Mouse (Mus musculus): ENCODE measurements around the gene Ndufa7.
"Not testable (repeated sequence)": the region's sequence is repeated elsewhere in the genome, so short reads cannot be mapped to it uniquely, and the experiment has no call there.

The Ndufa7 gene

DNA sequence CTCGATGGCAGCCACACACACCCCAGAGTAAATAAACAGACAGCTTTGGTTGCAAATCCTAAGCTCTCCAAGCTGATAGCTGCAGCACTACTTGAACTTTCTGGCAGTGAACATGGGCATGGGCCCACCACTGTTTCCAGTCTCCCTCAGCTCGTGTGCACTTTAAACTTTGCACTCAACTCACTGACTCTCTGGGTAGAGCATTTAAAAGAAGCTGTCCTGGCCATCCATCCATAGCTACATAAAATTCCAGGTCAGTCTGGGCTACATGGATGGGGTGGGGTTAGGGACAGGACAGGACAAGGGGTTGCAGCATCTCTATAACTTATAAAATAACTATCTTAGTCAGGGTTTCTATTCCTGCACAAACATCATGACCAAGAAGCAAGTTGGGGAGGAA is 63.4 kb downstream of the Ndufa7 start:
- DNase-seq = not testable (repeated sequence)
